Mouse (Mus musculus) G1E (cell line): Measurements from ENCODE around the gene Med27. TPM values are rescaled to one million over a fixed set of nuclear protein-coding genes. Genes with fewer than 3 reads are reported as not detected.

Experiments
- ATAC-seq: 2 replicates; pipeline ENCODE4 v1.8.0; 2016; ENCODE audit warnings: mild to moderate bottlenecking; ENCODE audit not compliant: insufficient number of reproducible peaks, poor library complexity, low FRiP score, severe bottlenecking; ENCODE audit errors: extremely low read depth
- DNase-seq: peaks from one replicate; pipeline ENCODE4 v3.0.0; 2012; ENCODE audit warnings: low spot score
- H3K27me3 ChIP-seq: 2 replicates; pipeline ENCODE4 v1.6.1; 2012; ENCODE audit warnings: mild to moderate bottlenecking, low read length, inconsistent platforms; ENCODE audit not compliant: insufficient read depth
- H3K36me3 ChIP-seq: replicated peaks from 2 replicates; pipeline ENCODE3; 2012; ENCODE audit warnings: mild to moderate bottlenecking, inconsistent platforms
- H3K4me1 ChIP-seq: 2 replicates; pipeline ENCODE4 v1.6.1; 2012; ENCODE audit warnings: low read depth, low read length, inconsistent platforms, mixed read lengths; ENCODE audit not compliant: insufficient read depth
- H3K4me3 ChIP-seq: 2 replicates; pipeline ENCODE4 v1.5.1; 2012; ENCODE audit warnings: low read depth, mild to moderate bottlenecking, inconsistent platforms, low read length, moderate library complexity, mixed read lengths
- H3K9me3 ChIP-seq: replicated peaks from 2 replicates; pipeline ENCODE4 v1.6.1; 2012; ENCODE audit warnings: inconsistent platforms
- CTCF ChIP-seq: IDR thresholded peaks from 2 replicates; pipeline ENCODE4 v1.5.1; 2012; ENCODE audit warnings: low read depth, low read length, inconsistent platforms, mixed read lengths
- GATA1 ChIP-seq: IDR thresholded peaks from 2 replicates; pipeline ENCODE4 v1.6.1; 2012; ENCODE audit warnings: borderline replicate concordance, low read length, inconsistent platforms, mixed read lengths
- GATA2 ChIP-seq: IDR thresholded peaks from 2 replicates; pipeline ENCODE4 v1.6.1; 2012; ENCODE audit warnings: low read depth, low read length, inconsistent platforms, borderline replicate concordance
- POLR2AphosphoS5 ChIP-seq: IDR thresholded peaks from 2 replicates; pipeline ENCODE4 v1.6.1; 2012; ENCODE audit warnings: low read depth, low read length, inconsistent platforms; ENCODE audit not compliant: insufficient replicate concordance
- TAL1 ChIP-seq: conservative IDR thresholded peaks from 2 replicates; pipeline ENCODE4 v1.6.1; 2012; ENCODE audit warnings: low read depth, low read length, inconsistent platforms, mixed read lengths
- polyA plus RNA-seq: library from polyadenylated mRNA; stranded (reverse); fragments of >175 nt; gene quantifications from 2 replicates; pipeline ENCODE4 v1.2.3, GENCODE M21; 2012
- total RNA-seq, 2 experiments: library from RNA; stranded (forward) in 1 of 2; stranded (reverse) in 1 of 2; fragments of 200-1000 nt in 1 of 2; fragments of >200 nt in 1 of 2; fragmentation: Nextera tagmentation in 1 of 2; gene quantifications; 2 replicates each; pipeline ENCODE4 v1.2.3; 2014 to 2017

Med27 gene
- total and polyA plus RNA-seq, 3 experiments, result 23.4 to 95.0 (median 58.1) TPM

DNA sequence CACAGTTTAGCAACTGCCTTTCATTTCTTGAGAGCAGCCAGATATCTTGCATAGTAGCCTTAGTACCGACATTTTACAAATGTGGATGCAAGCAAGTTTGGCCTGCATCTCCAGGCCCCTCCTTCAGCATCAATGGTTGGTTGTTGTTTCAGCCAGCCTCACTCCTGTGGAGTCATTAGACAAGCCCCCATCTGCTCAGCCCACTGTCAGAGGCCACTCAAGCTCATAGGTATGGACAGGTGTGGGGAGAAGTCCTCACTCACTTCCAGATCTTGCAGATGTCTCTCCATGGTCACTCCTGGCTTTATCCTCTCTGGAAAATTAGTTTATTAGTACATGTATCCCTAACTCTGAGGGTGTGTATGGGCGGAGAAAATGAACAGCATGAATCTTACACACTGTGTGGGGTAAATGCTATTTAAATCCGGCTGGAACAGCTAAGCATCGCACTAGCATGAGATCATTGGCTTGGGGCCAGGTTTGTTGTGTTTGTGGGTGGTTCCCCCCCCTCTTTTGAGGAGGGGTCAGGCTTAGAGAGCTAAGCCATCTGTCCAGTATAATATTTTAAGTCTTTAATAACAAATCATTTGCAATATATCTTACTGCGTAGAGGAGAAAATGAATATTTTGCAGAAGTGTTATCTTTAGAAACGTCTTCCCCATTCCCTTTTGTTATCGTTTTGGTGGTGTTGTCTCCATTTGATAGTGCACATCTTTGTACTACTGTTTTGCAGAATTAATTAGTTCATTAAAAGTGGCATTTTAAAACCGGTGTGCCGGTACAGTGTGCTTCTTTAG is 118.4 kb downstream of the Med27 start:
- TF ChIP-seq POLR2AphosphoS5 (no peak), GATA1 (no peak), TAL1 (no peak), GATA2 (no peak), CTCF (no peak)
- DNase-seq (no peak), ATAC-seq (no peak)
- Histone ChIP-seq H3K36me3 (peaks cover 42% of the 10 kb centered on the region), H3K9me3 (peaks cover 4% of the 10 kb centered on the region; the same call in 1 of the 2 replicates), H3K27me3 (no peaks in the 10 kb centered on the region), H3K4me1 (peaks cover 17% of the 10 kb centered on the region), H3K4me3 (no peak overlapping the region)

DNA sequence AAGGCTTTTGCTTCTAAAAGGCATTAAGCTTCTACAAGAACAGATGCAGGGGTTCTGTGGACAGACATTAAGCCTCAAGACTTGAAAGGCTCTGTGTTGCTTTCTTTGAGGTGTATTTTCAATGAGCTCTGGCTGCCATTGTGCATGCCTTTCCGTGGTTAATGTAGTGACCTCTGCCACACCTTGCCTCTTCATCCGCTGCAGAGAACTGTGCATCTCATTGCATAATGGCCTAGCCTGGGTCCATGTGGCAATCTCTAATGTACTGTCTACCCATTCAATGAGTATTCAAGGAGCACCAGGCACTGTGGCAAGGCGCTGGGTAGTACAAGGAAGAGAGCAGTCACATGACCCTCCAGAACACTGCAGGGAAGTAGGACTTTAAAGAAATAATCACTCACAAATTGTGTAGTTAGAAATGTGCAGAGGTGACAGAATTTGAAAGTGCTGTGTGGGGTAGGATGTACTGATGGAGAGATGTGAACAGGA is 119.1 kb downstream of the Med27 start:
- TF ChIP-seq GATA1, result no peak
- Histone ChIP-seq H3K27me3 (no peaks in the 10 kb centered on the region), H3K4me3 (no peak overlapping the region), H3K4me1 (peaks cover 17% of the 10 kb centered on the region), H3K36me3 (peaks cover 40% of the 10 kb centered on the region), H3K9me3 (peaks cover 4% of the 10 kb centered on the region; the same call in 1 of the 2 replicates)
- DNase-seq (no peak), ATAC-seq (no peak)

DNA sequence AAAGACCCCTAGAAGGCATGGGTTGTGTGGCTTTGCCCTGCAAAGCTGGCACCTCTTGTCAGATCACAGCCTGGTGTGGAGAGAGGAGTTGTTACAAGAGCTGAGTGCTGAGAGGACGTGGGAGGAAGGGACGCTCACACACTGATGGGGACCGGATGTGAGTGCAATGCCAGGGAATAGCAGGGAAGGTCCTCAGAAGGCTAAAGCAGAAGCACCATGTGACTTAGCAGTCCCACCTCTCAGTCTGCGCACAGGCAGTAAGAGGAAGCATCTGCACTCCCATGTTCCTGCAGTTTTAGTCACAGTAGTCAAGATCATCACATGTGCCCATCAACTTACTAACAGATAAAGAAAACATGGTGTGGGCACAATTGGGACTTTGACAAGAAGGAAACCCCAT is 119.8 kb downstream of the Med27 start:
- no peak overlapping the region for H3K4me3 ChIP-seq
- H3K9me3 ChIP-seq, result peaks cover 4% of the 10 kb centered on the region; the same call in 1 of the 2 replicates
- no peak for TF ChIP-seq GATA1
- TF ChIP-seq POLR2AphosphoS5, result no peak
- TF ChIP-seq TAL1, result no peak
- no peak for TF ChIP-seq CTCF
- TF ChIP-seq GATA2, result no peak
- peaks cover 37% of the 10 kb centered on the region for H3K36me3 ChIP-seq
- no peaks in the 10 kb centered on the region for H3K27me3 ChIP-seq
- DNase-seq (no peak), ATAC-seq (no peak)
- H3K4me1 ChIP-seq, result peaks cover 17% of the 10 kb centered on the region

DNA sequence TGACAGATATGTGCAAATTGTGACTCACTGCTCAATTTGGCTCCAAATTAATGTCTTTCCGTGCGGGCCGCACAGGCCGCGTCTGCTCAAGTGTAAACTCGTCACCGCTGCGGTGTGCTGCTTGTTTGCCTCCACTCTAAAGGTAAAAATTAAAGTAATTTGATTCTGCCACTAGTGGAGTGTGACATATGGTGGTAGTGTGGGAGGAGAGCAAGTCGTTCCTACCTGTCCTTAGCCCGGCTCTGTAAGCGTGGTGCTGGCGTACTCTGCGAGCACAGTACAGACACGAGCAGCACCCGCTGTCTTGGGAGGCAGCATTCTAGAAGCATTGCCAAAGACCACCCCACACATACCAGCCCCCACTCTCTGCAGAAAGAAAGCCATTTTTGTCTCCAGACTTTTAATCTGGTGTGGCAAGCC is 121.9 kb downstream of the Med27 start:
- DNase-seq, result no peak

DNA sequence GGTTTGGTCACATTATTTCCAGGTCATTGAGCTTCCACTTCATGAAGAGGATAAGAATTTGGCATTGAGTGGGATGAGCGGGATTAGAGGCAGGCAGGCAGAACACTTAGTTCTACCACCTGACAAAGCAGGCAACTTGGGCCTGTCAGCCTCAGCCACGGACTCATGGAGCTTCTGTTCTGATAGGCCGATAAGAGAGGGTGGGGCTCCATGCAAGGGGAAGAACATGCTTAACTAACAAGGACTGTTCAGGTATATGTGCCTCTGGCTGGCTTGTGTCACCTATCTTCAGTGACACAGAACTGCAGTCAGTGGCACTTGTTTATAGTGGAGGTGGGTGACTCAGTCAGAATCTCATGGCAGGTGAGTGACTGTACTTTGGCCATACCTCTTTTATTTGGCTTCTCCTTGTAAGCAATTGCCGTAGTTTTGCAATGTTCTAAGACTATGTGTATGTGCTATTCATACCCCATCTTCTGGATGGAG is 126.4 kb downstream of the Med27 start:
- H3K4me1 ChIP-seq, result peaks cover 12% of the 10 kb centered on the region; the same call in 1 of the 2 replicates
- no peak overlapping the region for H3K4me3 ChIP-seq
- DNase-seq, result no peak
- TF ChIP-seq TAL1 (no peak), GATA2 (no peak), POLR2AphosphoS5 (no peak), GATA1 (no peak), CTCF (no peak)
- H3K36me3 ChIP-seq, result peaks cover 72% of the 10 kb centered on the region
- H3K9me3 ChIP-seq, result no peaks in the 10 kb centered on the region
- ATAC-seq, result no peak
- H3K27me3 ChIP-seq, result no peaks in the 10 kb centered on the region

More for the DNA sequence above, 121.9 kb downstream of the Med27 start:
- Histone ChIP-seq H3K4me3 (no peak overlapping the region), H3K4me1 (peaks cover 21% of the 10 kb centered on the region), H3K27me3 (no peaks in the 10 kb centered on the region), H3K9me3 (no peaks in the 10 kb centered on the region), H3K36me3 (peaks cover 40% of the 10 kb centered on the region)
- TF ChIP-seq GATA2 (no peak), GATA1 (no peak), TAL1 (no peak), POLR2AphosphoS5 (no peak), CTCF (no peak)
- ATAC-seq, result no peak

DNA sequence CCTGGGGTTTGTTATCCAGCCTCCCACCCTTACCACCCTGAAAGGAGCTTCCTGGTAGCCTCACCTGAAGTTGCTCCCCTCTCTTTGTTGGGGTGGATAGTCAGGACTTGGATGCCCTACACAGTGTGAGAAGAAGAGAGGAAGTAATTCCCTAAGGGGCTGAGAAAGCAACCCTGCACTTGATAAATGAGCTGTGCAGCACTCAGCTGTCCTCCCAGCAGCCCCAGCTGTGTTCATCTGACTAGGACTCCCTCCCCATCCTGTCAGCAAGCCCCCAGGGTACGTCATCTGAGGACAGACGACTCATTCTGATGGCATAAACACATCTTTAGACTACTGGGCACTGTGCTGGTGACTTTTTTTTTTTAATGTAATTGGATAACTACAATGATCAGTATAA is 127.3 kb downstream of the Med27 start:
- no peak for DNase-seq
- Histone ChIP-seq H3K4me1 (peaks cover 12% of the 10 kb centered on the region; the same call in 1 of the 2 replicates), H3K27me3 (no peaks in the 10 kb centered on the region), H3K9me3 (no peaks in the 10 kb centered on the region), H3K36me3 (peaks cover 74% of the 10 kb centered on the region), H3K4me3 (no peak overlapping the region)
- no peak for ATAC-seq
- TF ChIP-seq TAL1, result no peak
- no peak for TF ChIP-seq CTCF
- no peak for TF ChIP-seq GATA2
- TF ChIP-seq GATA1, result no peak
- TF ChIP-seq POLR2AphosphoS5, result no peak

DNA sequence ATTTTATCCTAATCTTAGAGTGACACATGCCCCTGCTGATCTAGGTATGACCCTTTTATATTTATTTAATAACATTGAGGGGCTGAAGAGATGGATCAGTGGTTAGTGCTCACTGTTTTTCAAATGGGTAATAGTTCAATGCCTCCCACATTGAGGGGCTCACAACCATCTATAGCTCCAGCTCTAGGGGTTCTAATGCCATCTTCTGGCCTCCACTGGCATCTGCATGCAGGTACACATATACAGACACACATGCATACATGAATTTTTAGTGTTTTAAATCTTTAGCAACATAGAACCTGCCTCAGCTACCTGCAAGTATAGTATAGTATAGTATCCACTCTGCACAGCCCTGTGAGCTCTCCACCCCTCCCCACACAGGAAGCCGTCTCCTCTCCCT is 130.1 kb downstream of the Med27 start:
- H3K27me3 ChIP-seq, result no peaks in the 10 kb centered on the region
- peaks cover 69% of the 10 kb centered on the region for H3K36me3 ChIP-seq
- no peak for DNase-seq
- H3K4me1 ChIP-seq, result peaks cover 4% of the 10 kb centered on the region; the same call in 1 of the 2 replicates
- H3K9me3 ChIP-seq, result no peaks in the 10 kb centered on the region
- no peak for TF ChIP-seq POLR2AphosphoS5
- no peak for TF ChIP-seq GATA1
- no peak for TF ChIP-seq GATA2
- no peak for TF ChIP-seq CTCF
- no peak overlapping the region for H3K4me3 ChIP-seq
- ATAC-seq, result no peak
